Mouse (Mus musculus) liver, adult 2 months (tissue): ENCODE data around the gene Sox5.

Source experiments
- CTCF ChIP-seq: fragments of 200-500 bp; IDR thresholded peaks from 2 replicates; pipeline ENCODE4 v1.5.1; 2011; ENCODE audit warnings: low read depth, low read length, control low read depth
- POLR2A ChIP-seq: fragments of 200-500 bp; IDR thresholded peaks from 2 replicates; pipeline ENCODE4 v1.6.1; 2011; ENCODE audit warnings: low read length, control low read depth; ENCODE audit not compliant: insufficient read depth; ENCODE audit errors: extremely low read depth

DNA sequence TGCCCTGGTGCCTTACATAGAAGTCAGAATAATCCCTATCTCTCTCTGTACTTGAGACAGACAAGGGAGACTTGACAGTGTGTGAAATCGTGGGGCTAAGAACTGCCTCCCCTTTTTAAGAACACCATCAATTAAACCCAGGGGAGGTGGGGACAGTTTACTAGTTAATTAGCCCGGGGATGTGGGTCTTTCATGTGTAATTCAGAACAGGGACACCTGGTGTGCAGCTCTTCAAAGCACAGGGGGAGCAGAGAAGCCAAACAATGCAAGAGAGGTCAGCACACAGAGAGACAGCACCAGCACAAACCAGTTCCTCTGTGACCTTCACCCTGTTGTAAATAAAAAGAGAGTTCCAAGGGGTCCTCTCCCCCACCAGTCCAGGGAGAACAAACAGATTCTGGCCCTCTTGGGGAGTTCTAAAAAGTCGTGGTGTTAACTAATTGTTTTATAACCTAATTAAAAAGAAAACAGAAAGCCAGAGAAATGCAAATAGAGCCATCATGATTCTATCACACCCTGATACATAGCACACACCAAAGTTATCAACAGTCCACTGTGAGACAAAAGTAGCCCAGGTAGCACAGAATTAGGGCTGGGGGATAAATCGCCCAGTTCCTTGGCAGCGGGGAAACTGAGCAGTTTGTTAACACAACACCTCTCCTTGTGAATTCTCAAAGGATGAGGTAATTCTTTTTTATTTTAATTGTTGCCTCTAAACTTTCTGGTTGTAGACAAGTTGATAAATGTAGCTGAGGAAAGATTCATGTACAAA is 420.3 kb downstream of the Sox5 start:
- TF ChIP-seq CTCF = no peak
- no peak for TF ChIP-seq POLR2A
